In the genomic region with DNA sequence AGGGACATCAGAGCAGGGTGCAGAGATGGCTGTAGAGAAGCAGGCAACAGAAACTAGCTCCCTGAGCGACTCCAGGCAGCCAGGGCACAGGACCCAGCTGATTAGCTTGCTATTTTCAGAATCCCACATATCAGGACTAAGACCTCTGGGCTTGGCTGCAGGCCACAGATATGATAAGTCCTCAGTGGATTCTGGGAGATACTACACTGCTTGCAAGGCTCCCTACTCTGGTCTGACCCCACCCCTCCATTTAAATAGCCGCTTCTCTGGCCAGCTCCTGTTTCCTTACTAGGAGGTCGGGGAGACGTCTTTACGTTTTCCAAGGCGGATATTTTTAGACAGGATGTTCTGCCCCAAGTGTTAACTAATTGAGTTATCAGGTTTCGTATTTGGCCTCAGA, we compare ENCODE assay signal across 9 mouse cellular contexts.
A peak's percentile ranks its signal among the peaks of the same experiment; 100 is the strongest.
DNase-seq lines count a peak whose midpoint lies in the region; ATAC-seq lines count a peak whose summit lies in the region.
"Had no signal": no experiment of that assay in that cellular context is flagged by ENCODE, and none has a peak within 500 bp of the region (broad histone marks: within the 10 kb centered on the region; RNA-seq: fewer than 3 reads in every experiment).

No protein-coding gene starts in this region.

- intact Hi-C loops in left cerebral cortex, postnatal 10 days (cut with DNase I) = no loop called here

- peak overlapping the region; percentile 21; the same call in 1 of the 2 replicates for H3K4me2 ChIP-seq in stomach, embryonic 16.5 days (ENCODE audit: low read depth, low read length)

- DNase-seq in heart, adult 18-20 months = peak; percentile 65 to 68
- DNase-seq in kidney, postnatal 25 days = peak; percentile 29 to 46
- no peak for DNase-seq in right cerebral cortex, postnatal 36 days (ENCODE audit: low spot score in 2 of 2)
- no peak for DNase-seq in left cerebral cortex, postnatal 10 days (ENCODE audit: extremely low spot score in 1 of 2, low spot score in 2 of 2)
- DNase-seq: lung, adult 18-20 months had no signal

- 19% methylated on average over 7 of the region's 7 CpGs for WGBS in stomach, embryonic 16.5 days

- H3K27ac ChIP-seq in stomach, embryonic 16.5 days (ENCODE audit: low read length) = no peak overlapping the region

- no peaks in the 10 kb centered on the region for H3K36me3 ChIP-seq in megakaryocyte, embryonic 14.5 days (replicated peaks; ENCODE audit: low read length)
- no peaks in the 10 kb centered on the region for H3K36me3 ChIP-seq in stomach, embryonic 16.5 days (ENCODE audit: control insufficient read depth, insufficient read depth, low read length)

- peaks cover 10% of the 10 kb centered on the region; the same call in 1 of the 2 replicates for H3K4me1 ChIP-seq in megakaryocyte, embryonic 14.5 days
- H3K4me1 ChIP-seq in stomach, embryonic 16.5 days (ENCODE audit: control insufficient read depth, insufficient read depth, low read length) = peaks cover 12% of the 10 kb centered on the region; the same call in 1 of the 2 replicates

- no peaks in the 10 kb centered on the region for H3K9me3 ChIP-seq in megakaryocyte, embryonic 14.5 days
- H3K9me3 ChIP-seq in stomach, embryonic 16.5 days (replicated peaks; ENCODE audit: control insufficient read depth, low read length) = no peaks in the 10 kb centered on the region

- H3K27me3 ChIP-seq in megakaryocyte, embryonic 14.5 days (replicated peaks) = no peaks in the 10 kb centered on the region
- no peaks in the 10 kb centered on the region for H3K27me3 ChIP-seq in stomach, embryonic 16.5 days (ENCODE audit: control insufficient read depth, insufficient read depth, low read length)

- H3K9ac ChIP-seq in stomach, embryonic 16.5 days (ENCODE audit: low read length) = no peak overlapping the region

- H3K4me3 ChIP-seq in megakaryocyte, embryonic 14.5 days (replicated peaks) = peak overlapping the region; percentile 38
- H3K4me3 ChIP-seq in stomach, embryonic 16.5 days (replicated peaks; ENCODE audit: low read length) = no peak overlapping the region

- ATAC-seq in megakaryocyte, adult 5-6 weeks (ENCODE audit: poor library complexity, severe bottlenecking) = no peak
- ATAC-seq in stomach, embryonic 16.5 days (ENCODE audit: insufficient read depth, low FRiP score) = peak; percentile 53; the same call in 1 of the 2 replicates
- no peak for ATAC-seq in granulocyte monocyte progenitor cell, adult 5-6 weeks (replicated peaks; ENCODE audit: poor library complexity, severe bottlenecking)

Comparison
In these comparisons a context has a peak if more than half of its experiments do, and no peak if none do; other contexts are left out.
1. DNase-seq: peak in heart, adult 18-20 months (2 of 2) and kidney, postnatal 25 days (2 of 2); none in right cerebral cortex, postnatal 36 days (0 of 2) and left cerebral cortex, postnatal 10 days (0 of 2).